Mouse (Mus musculus) retina, adult 2 months (tissue): ENCODE measurements around the gene Ambra1.

Experiments
- DNase-seq: peaks from one replicate; pipeline ENCODE4 v3.0.0-alpha.2; 2012; ENCODE audit warnings: low read depth, low spot score

The Ambra1 gene

GRCm38 (mm10) chr2:91934826-91935525, 205.0 kb downstream of the Ambra1 start:
- no peak for DNase-seq

- DNase-seq, result no peak
These were observed 206.2 kb downstream of the Ambra1 start for GRCm38 (mm10) chr2:91936154-91936553.

- DNase-seq, result no peak
These were observed 209.5 kb downstream of the Ambra1 start for GRCm38 (mm10) chr2:91939303-91939935.

GRCm38 (mm10) chr2:91942356-91942755, 212.4 kb downstream of the Ambra1 start:
- no peak for DNase-seq

GRCm38 (mm10) chr2:91944170-91944950, 214.4 kb downstream of the Ambra1 start:
- DNase-seq, result no peak

GRCm38 (mm10) chr2:91945483-91945882, 215.5 kb downstream of the Ambra1 start, which contains the start of gene Gm9821:
Gene Gm9821 (plus strand): TSS chr2:91945703.
- DNase-seq, result no peak

- DNase-seq, result no peak
These were observed 216.9 kb downstream of the Ambra1 start for GRCm38 (mm10) chr2:91946836-91947235.

- DNase-seq, result no peak
These were observed 217.6 kb downstream of the Ambra1 start for GRCm38 (mm10) chr2:91947397-91948150.

- no peak for DNase-seq
These were observed 218.2 kb downstream of the Ambra1 start for GRCm38 (mm10) chr2:91948151-91948509.

GRCm38 (mm10) chr2:91948792-91949241, 218.9 kb downstream of the Ambra1 start:
- DNase-seq, result no peak

GRCm38 (mm10) chr2:91949411-91950274, 219.7 kb downstream of the Ambra1 start:
- no peak for DNase-seq

GRCm38 (mm10) chr2:91950275-91951085, 220.5 kb downstream of the Ambra1 start:
- no peak for DNase-seq

- no peak for DNase-seq
These were observed 223.9 kb downstream of the Ambra1 start for GRCm38 (mm10) chr2:91953825-91954224.

- no peak for DNase-seq
These were observed 225.2 kb downstream of the Ambra1 start for GRCm38 (mm10) chr2:91955121-91955591.

GRCm38 (mm10) chr2:91955875-91956274, 225.9 kb downstream of the Ambra1 start:
- DNase-seq, result no peak

GRCm38 (mm10) chr2:91957096-91957495, 227.2 kb downstream of the Ambra1 start:
- DNase-seq, result no peak

- no peak for DNase-seq
These were observed 228.1 kb downstream of the Ambra1 start for GRCm38 (mm10) chr2:91958049-91958448.

GRCm38 (mm10) chr2:91958701-91959457, 228.9 kb downstream of the Ambra1 start:
- no peak for DNase-seq
